Mouse (Mus musculus) heart, embryonic 16.5 days (tissue): ENCODE measurements at regions not wholly inside any gene's neighbourhood (a gene's known extent, or its start where the extent isn't known, plus 50 kb on each side); places are given as distances from the start of the nearest gene placed in this dataset.

ENCODE experiments used
- ATAC-seq: fragments of 200-750 bp; cut with Nextera tagmentation; replicated peaks from 2 replicates; pipeline ENCODE4 v1.8.0; 2017; ENCODE audit warnings: moderate number of reproducible peaks; ENCODE audit not compliant: insufficient read depth, low FRiP score; ENCODE audit errors: extremely low read depth
- H3K27ac ChIP-seq: fragments of 300-500 bp; sonication (generic); 2 replicates; pipeline ENCODE4 v1.5.1; 2014; ENCODE audit warnings: mild to moderate bottlenecking, low read length, control low read depth, moderate library complexity
- H3K27me3 ChIP-seq: fragments of 300-500 bp; sonication (generic); 2 replicates; pipeline ENCODE4 v1.6.1; 2014; ENCODE audit warnings: low read length, mixed read lengths; ENCODE audit not compliant: control insufficient read depth, insufficient read depth
- H3K36me3 ChIP-seq: fragments of 300-500 bp; sonication (generic); 2 replicates; pipeline ENCODE4 v1.6.1; 2014; ENCODE audit not compliant: control insufficient read depth, insufficient read depth
- H3K4me1 ChIP-seq: fragments of 300-500 bp; sonication (generic); 2 replicates; pipeline ENCODE4 v1.6.1; 2014; ENCODE audit warnings: low read length, mixed read lengths; ENCODE audit not compliant: control insufficient read depth, insufficient read depth
- H3K4me2 ChIP-seq: fragments of 300-500 bp; sonication (generic); 2 replicates; pipeline ENCODE4 v1.6.1; 2014; ENCODE audit warnings: low read depth, mild to moderate bottlenecking, control low read depth, low read length
- H3K4me3 ChIP-seq: fragments of 300-500 bp; sonication (generic); 2 replicates; pipeline ENCODE4 v1.5.1; 2014; ENCODE audit warnings: mild to moderate bottlenecking, control low read depth, low read length
- H3K9ac ChIP-seq: fragments of 300-500 bp; sonication (generic); 2 replicates; pipeline ENCODE4 v1.6.1; 2014; ENCODE audit warnings: low read length, control low read depth
- H3K9me3 ChIP-seq: fragments of 300-500 bp; sonication (generic); replicated peaks from 2 replicates; pipeline ENCODE4 v1.6.1; 2016; ENCODE audit warnings: low read length; ENCODE audit not compliant: control insufficient read depth
- WGBS: fragments of 180-500 bp; shearing (Covaris S2); extraction: QIAGEN DNeasy Blood & Tissue Kit; methylation state at CpG from one replicate; pipeline ENCODE4 v1.1.7; 2014; 5-methylcytosine and 5-hydroxymethylcytosine counted together

- 0 out of 2 replicates have a peak, but pooled peaks cover 6% of the 10 kb centered on the region for H3K27me3 ChIP-seq
- H3K4me1 ChIP-seq = no peaks in the 10 kb centered on the region
- H3K4me2 ChIP-seq = no peak overlapping the region
- 43% methylated on average over 1 of the region's 1 CpGs for WGBS
- H3K4me3 ChIP-seq = no peak overlapping the region
- no peaks in the 10 kb centered on the region for H3K9me3 ChIP-seq
- no peaks in the 10 kb centered on the region for H3K36me3 ChIP-seq
- no peak overlapping the region for H3K27ac ChIP-seq
- no peak for ATAC-seq
- H3K9ac ChIP-seq = no peak overlapping the region
Measured at GRCm38 (mm10) chr2:178662396-178662795, 232.1 kb downstream of the Cdh26 start.

GRCm38 (mm10) chr2:178664977-178665376, 234.6 kb downstream of the Cdh26 start:
- H3K27ac ChIP-seq = no peak overlapping the region
- no peak overlapping the region for H3K4me2 ChIP-seq
- no peak overlapping the region for H3K9ac ChIP-seq
- no peak for ATAC-seq
- no peaks in the 10 kb centered on the region for H3K4me1 ChIP-seq
- H3K9me3 ChIP-seq = no peaks in the 10 kb centered on the region
- H3K27me3 ChIP-seq = 0 out of 2 replicates have a peak, but pooled peaks cover 11% of the 10 kb centered on the region
- no peak overlapping the region for H3K4me3 ChIP-seq
- 9% methylated on average over 4 of the region's 4 CpGs for WGBS
- no peaks in the 10 kb centered on the region for H3K36me3 ChIP-seq

GRCm38 (mm10) chr2:178668451-178668850, 238.1 kb downstream of the Cdh26 start:
- H3K9me3 ChIP-seq = no peaks in the 10 kb centered on the region
- H3K27ac ChIP-seq = no peak overlapping the region
- no peaks in the 10 kb centered on the region for H3K36me3 ChIP-seq
- H3K27me3 ChIP-seq = 0 out of 2 replicates have a peak, but pooled peaks cover 11% of the 10 kb centered on the region
- H3K4me3 ChIP-seq = no peak overlapping the region
- no peaks in the 10 kb centered on the region for H3K4me1 ChIP-seq
- no peak for ATAC-seq
- 11% methylated on average over 2 of the region's 2 CpGs for WGBS
- H3K9ac ChIP-seq = no peak overlapping the region
- no peak overlapping the region for H3K4me2 ChIP-seq

GRCm38 (mm10) chr2:178670952-178671351, 240.6 kb downstream of the Cdh26 start:
- 0 out of 2 replicates have a peak, but pooled peaks cover 8% of the 10 kb centered on the region for H3K27me3 ChIP-seq
- no peak overlapping the region for H3K4me2 ChIP-seq
- H3K27ac ChIP-seq = no peak overlapping the region
- no peak for ATAC-seq
- H3K4me3 ChIP-seq = no peak overlapping the region
- no peak overlapping the region for H3K9ac ChIP-seq
- 80% methylated on average over 11 of the region's 11 CpGs for WGBS
- no peaks in the 10 kb centered on the region for H3K4me1 ChIP-seq
- no peaks in the 10 kb centered on the region for H3K36me3 ChIP-seq
- no peaks in the 10 kb centered on the region for H3K9me3 ChIP-seq

- Histone ChIP-seq H3K4me2 (no peak overlapping the region), H3K27me3 (no peaks in the 10 kb centered on the region), H3K9me3 (no peaks in the 10 kb centered on the region), H3K36me3 (no peaks in the 10 kb centered on the region), H3K27ac (no peak overlapping the region), H3K4me3 (no peak overlapping the region), H3K9ac (no peak overlapping the region), H3K4me1 (no peaks in the 10 kb centered on the region)
- 74% methylated on average over 4 of the region's 4 CpGs for WGBS
- ATAC-seq = no peak
Measured at GRCm38 (mm10) chr2:178673621-178674020, 243.3 kb downstream of the Cdh26 start.

GRCm38 (mm10) chr2:178674621-178675020, 244.3 kb downstream of the Cdh26 start:
- H3K36me3 ChIP-seq = no peaks in the 10 kb centered on the region
- no peaks in the 10 kb centered on the region for H3K4me1 ChIP-seq
- no peak overlapping the region for H3K27ac ChIP-seq
- H3K9ac ChIP-seq = no peak overlapping the region
- H3K4me3 ChIP-seq = no peak overlapping the region
- no peak for ATAC-seq
- no peaks in the 10 kb centered on the region for H3K27me3 ChIP-seq
- no peak overlapping the region for H3K4me2 ChIP-seq
- no peaks in the 10 kb centered on the region for H3K9me3 ChIP-seq
- WGBS = 60% methylated on average over 4 of the region's 4 CpGs

GRCm38 (mm10) chr2:178676970-178677369, 246.6 kb downstream of the Cdh26 start:
- Histone ChIP-seq H3K4me2 (no peak overlapping the region), H3K27me3 (no peaks in the 10 kb centered on the region), H3K9me3 (no peaks in the 10 kb centered on the region), H3K9ac (no peak overlapping the region), H3K4me3 (no peak overlapping the region), H3K36me3 (no peaks in the 10 kb centered on the region), H3K4me1 (no peaks in the 10 kb centered on the region), H3K27ac (no peak overlapping the region)
- WGBS = 74% methylated on average over 10 of the region's 10 CpGs
- no peak for ATAC-seq

- 47% methylated on average over 3 of the region's 3 CpGs for WGBS
- H3K4me2 ChIP-seq = no peak overlapping the region
- no peak for ATAC-seq
- H3K9me3 ChIP-seq = no peaks in the 10 kb centered on the region
- H3K4me3 ChIP-seq = no peak overlapping the region
- no peaks in the 10 kb centered on the region for H3K27me3 ChIP-seq
- no peak overlapping the region for H3K27ac ChIP-seq
- no peaks in the 10 kb centered on the region for H3K4me1 ChIP-seq
- no peaks in the 10 kb centered on the region for H3K36me3 ChIP-seq
- no peak overlapping the region for H3K9ac ChIP-seq
Measured at GRCm38 (mm10) chr2:178680368-178680767, 250.0 kb downstream of the Cdh26 start.

GRCm38 (mm10) chr2:178684026-178684958, 254.0 kb downstream of the Cdh26 start:
- no peak for ATAC-seq
- 56% methylated on average over 9 of the region's 9 CpGs for WGBS
- Histone ChIP-seq H3K4me1 (no peaks in the 10 kb centered on the region), H3K4me2 (no peak overlapping the region), H3K27me3 (peaks cover 3% of the 10 kb centered on the region; the same call in 1 of the 2 replicates), H3K27ac (no peak overlapping the region), H3K36me3 (no peaks in the 10 kb centered on the region), H3K9ac (no peak overlapping the region), H3K4me3 (no peak overlapping the region), H3K9me3 (no peaks in the 10 kb centered on the region)
